Mouse (Mus musculus) stomach, postnatal 0 days (tissue): ENCODE measurements at regions not wholly inside any gene's neighbourhood (a gene's known extent, or its start where the extent isn't known, plus 50 kb on each side); places are given as distances from the start of the nearest gene placed in this dataset.

ENCODE experiments used
- CTCF ChIP-seq: IDR thresholded peaks from 2 replicates; pipeline ENCODE4 v1.5.1; 2016; ENCODE audit warnings: antibody characterized with exemption, low read depth, mild to moderate bottlenecking, moderate library complexity
- EP300 ChIP-seq: optimal IDR thresholded peaks from 2 replicates; pipeline ENCODE3; 2016; ENCODE audit warnings: antibody characterized with exemption

DNA sequence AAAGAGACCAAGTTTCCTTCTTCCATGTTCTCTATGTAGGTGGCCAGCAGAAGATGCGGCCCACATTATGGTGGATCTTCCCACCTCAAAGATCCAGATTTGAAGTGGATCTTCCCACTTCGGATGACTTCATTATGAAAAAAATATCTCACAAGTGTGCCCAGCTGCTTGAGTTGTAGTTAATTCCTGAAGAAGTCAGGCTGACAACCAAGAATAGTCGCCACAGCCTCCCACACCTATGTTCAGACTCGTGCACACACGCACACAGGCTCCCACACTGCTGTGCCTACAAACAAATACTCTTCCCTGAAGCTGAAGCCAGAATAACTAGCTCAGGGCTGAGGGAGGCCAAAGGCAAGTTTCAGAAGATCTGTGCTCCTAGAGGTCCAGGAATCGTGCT is 119.4 kb downstream of the Olfm1 start:
- TF ChIP-seq CTCF (no peak), EP300 (no peak)
